Mouse (Mus musculus) C2C12 (cell line): ENCODE data around the gene Tceal5.

Source experiments
- CEBPB ChIP-seq: IDR thresholded peaks from one replicate; pipeline ENCODE4 v1.6.1; 2011; ENCODE audit warnings: low read depth, mild to moderate bottlenecking, control low read depth, moderate library complexity
- CTCF ChIP-seq: IDR thresholded peaks from one replicate; pipeline ENCODE4 v1.5.1; 2011; ENCODE audit not compliant: control insufficient read depth, insufficient read depth, insufficient read length
- FOSL1 ChIP-seq: IDR thresholded peaks from one replicate; pipeline ENCODE4 v1.8.0; 2011; ENCODE audit warnings: mild to moderate bottlenecking, low read length; ENCODE audit not compliant: poor library complexity, insufficient read depth, severe bottlenecking
- MAX ChIP-seq: IDR thresholded peaks from one replicate; pipeline ENCODE4 v1.6.1; 2011; ENCODE audit warnings: mild to moderate bottlenecking, control low read depth
- USF1 ChIP-seq: IDR thresholded peaks from one replicate; pipeline ENCODE4 v1.6.1; 2011; ENCODE audit warnings: low read depth, mild to moderate bottlenecking, control low read depth, moderate library complexity

DNA sequence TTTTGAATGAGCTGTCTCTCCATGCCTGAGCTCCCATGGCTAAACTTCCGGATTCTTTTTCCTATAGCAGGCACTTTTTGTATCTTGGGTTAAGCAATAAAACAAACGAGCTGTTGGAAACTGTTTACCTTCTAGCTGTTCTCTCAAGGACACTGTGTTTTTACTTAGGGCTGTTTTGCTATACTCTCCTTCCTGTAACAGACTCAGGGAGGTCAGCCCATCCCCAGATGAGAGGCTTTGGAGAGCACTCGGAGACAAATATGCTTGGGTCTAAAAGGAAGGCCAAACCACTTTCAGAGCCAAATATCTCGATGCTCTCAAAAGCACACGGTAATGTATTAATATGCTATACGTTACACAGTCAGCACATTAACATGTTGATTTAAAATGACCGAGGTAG, 46.0 kb upstream of the Tceal5 start:
- TF ChIP-seq USF1 (no peak), CTCF (no peak), MAX (no peak), CEBPB (no peak), FOSL1 (no peak)
